In genomic region chr14:64588561-64588960, GRCm38 (mm10) we compare ENCODE assay signal across 7 mouse cellular contexts.
DNase-seq lines count a peak whose midpoint lies in the region; ATAC-seq lines count a peak whose summit lies in the region.

No protein-coding gene starts in this region.

- no peak overlapping the region for H3K27ac ChIP-seq in embryonic facial prominence, embryonic 13.5 days
- no peak overlapping the region for H3K27ac ChIP-seq in limb, embryonic 10.5 days

- no peaks in the 10 kb centered on the region for H3K9me3 ChIP-seq in embryonic facial prominence, embryonic 13.5 days
- no peaks in the 10 kb centered on the region for H3K9me3 ChIP-seq in limb, embryonic 10.5 days (replicated peaks)

- H3K9ac ChIP-seq in embryonic facial prominence, embryonic 13.5 days = no peak overlapping the region

- peaks cover 26% of the 10 kb centered on the region for H3K4me1 ChIP-seq in embryonic facial prominence, embryonic 13.5 days
- peaks cover 39% of the 10 kb centered on the region for H3K4me1 ChIP-seq in limb, embryonic 10.5 days

- intact Hi-C loops in gastrocnemius, postnatal 14 days (cut with DNase I; ENCODE audit: low total_unique reads) = no loop called here

- under 1% methylated on average over 23 of the region's 23 CpGs for WGBS in embryonic facial prominence, embryonic 13.5 days
- under 1% methylated on average over 23 of the region's 23 CpGs for WGBS in limb, embryonic 10.5 days

- no peak overlapping the region for H3K4me3 ChIP-seq in embryonic facial prominence, embryonic 13.5 days
- no peak overlapping the region for H3K4me3 ChIP-seq in limb, embryonic 10.5 days

- H3K36me3 ChIP-seq in embryonic facial prominence, embryonic 13.5 days = no peaks in the 10 kb centered on the region
- H3K36me3 ChIP-seq in limb, embryonic 10.5 days = no peaks in the 10 kb centered on the region

- peaks cover 99% of the 10 kb centered on the region for H3K27me3 ChIP-seq in embryonic facial prominence, embryonic 13.5 days
- peaks cover 100% of the 10 kb centered on the region for H3K27me3 ChIP-seq in limb, embryonic 10.5 days (ENCODE audit: low read depth, poor library complexity, severe bottlenecking)

- peak overlapping the region; percentile 83; the same call in 1 of the 2 replicates for H3K4me2 ChIP-seq in embryonic facial prominence, embryonic 13.5 days

- no peak for ATAC-seq in embryonic facial prominence, embryonic 13.5 days (ENCODE audit: insufficient number of reproducible peaks, insufficient read depth, low FRiP score, low TSS enrichment, low read depth)

- peak; percentile 67 to 72 for DNase-seq in right cerebral cortex, postnatal 10 days (ENCODE audit: low spot score in 2 of 2)
- no peak for DNase-seq in right cerebral cortex, postnatal 36 days (ENCODE audit: low spot score in 2 of 2)
- peak; percentile 50 for DNase-seq in limb, embryonic 10.5 days (ENCODE audit: low spot score)
- no peak for DNase-seq in natural killer cell, adult 2 months (ENCODE audit: low spot score in 2 of 2)
- DNase-seq in adrenal gland, adult 2 months = no peak
- no peak for DNase-seq in gastrocnemius, postnatal 14 days

Comparison
In these comparisons a context has a peak if more than half of its experiments do, and no peak if none do; other contexts are left out.
1. DNase-seq: peak in right cerebral cortex, postnatal 10 days (2 of 2) and limb, embryonic 10.5 days (single experiment); none in right cerebral cortex, postnatal 36 days (0 of 2), natural killer cell, adult 2 months (0 of 2), adrenal gland, adult 2 months (single experiment) and gastrocnemius, postnatal 14 days (single experiment).